Mouse (Mus musculus): Measurements from ENCODE around the gene Tst.

DNA sequence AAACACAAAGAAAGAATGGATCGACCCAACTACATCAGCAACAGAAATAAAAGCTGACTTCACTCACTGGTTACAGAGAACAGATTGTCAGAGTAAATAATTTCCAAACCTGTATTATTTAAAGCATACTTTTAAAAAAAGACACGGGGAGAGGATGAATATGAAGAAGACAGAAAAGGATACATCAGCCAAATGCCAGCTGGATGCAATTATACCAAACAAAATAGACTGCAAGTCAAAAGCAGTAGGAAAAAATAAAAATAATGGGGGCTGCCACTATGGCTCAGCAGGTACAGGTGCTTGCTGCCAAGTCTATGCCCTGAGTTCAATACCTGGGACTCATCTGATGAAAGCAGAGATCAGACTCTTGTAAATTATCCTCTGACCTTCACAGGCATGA lies 25.5 kb downstream of the Tst start:
- no peak for TF ChIP-seq POLR2A (IDR thresholded peaks at IDR 0.05; ENCODE audit: control insufficient read depth, low read depth, low read length)
- TF ChIP-seq CTCF (IDR thresholded peaks at IDR 0.05; ENCODE audit: control insufficient read depth, insufficient read depth, insufficient replicate concordance, low read depth, low read length) = no peak
